22 mouse cellular contexts compared by ENCODE assay signal in genomic region chr6:3859942-3860586, GRCm38 (mm10).
DNase-seq lines count a peak whose midpoint lies in the region; ATAC-seq and TF ChIP-seq lines count a peak whose summit lies in the region.
"Had no signal": no experiment of that assay in that cellular context is flagged by ENCODE, and none has a peak within 500 bp of the region (broad histone marks: within the 10 kb centered on the region; RNA-seq: fewer than 3 reads in every experiment).

No protein-coding gene starts in this region.

- H3K36me3 ChIP-seq in intestine, embryonic 15.5 days, result no peaks in the 10 kb centered on the region
- H3K36me3 ChIP-seq in intestine, embryonic 16.5 days (ENCODE audit: control insufficient read depth, insufficient read depth, low read length), result no peaks in the 10 kb centered on the region
- no peaks in the 10 kb centered on the region for H3K36me3 ChIP-seq in intestine, postnatal 0 days (ENCODE audit: control insufficient read depth, insufficient read depth)
- H3K36me3 ChIP-seq in midbrain, embryonic 15.5 days (replicated peaks), result no peaks in the 10 kb centered on the region
- no peaks in the 10 kb centered on the region for H3K36me3 ChIP-seq in hindbrain, embryonic 14.5 days (replicated peaks; ENCODE audit: control insufficient read depth, insufficient read depth)
- H3K36me3 ChIP-seq in liver, postnatal 0 days (replicated peaks; ENCODE audit: insufficient read depth, low read length), result no peaks in the 10 kb centered on the region
- no peaks in the 10 kb centered on the region for H3K36me3 ChIP-seq in forebrain, embryonic 16.5 days (ENCODE audit: control insufficient read depth, insufficient read depth)
- H3K36me3 ChIP-seq: G1E had no signal

- H3K4me1 ChIP-seq in intestine, embryonic 15.5 days (replicated peaks), result no peaks in the 10 kb centered on the region
- H3K4me1 ChIP-seq in intestine, embryonic 16.5 days (ENCODE audit: control insufficient read depth, insufficient read depth, low read length), result no peaks in the 10 kb centered on the region
- H3K4me1 ChIP-seq in intestine, postnatal 0 days (replicated peaks; ENCODE audit: control insufficient read depth, insufficient read depth, low read length), result no peaks in the 10 kb centered on the region
- no peaks in the 10 kb centered on the region for H3K4me1 ChIP-seq in midbrain, embryonic 15.5 days
- H3K4me1 ChIP-seq in hindbrain, embryonic 14.5 days (replicated peaks; ENCODE audit: control insufficient read depth, insufficient read depth, low read length), result no peaks in the 10 kb centered on the region
- no peaks in the 10 kb centered on the region for H3K4me1 ChIP-seq in liver, postnatal 0 days (ENCODE audit: insufficient read depth)
- no peaks in the 10 kb centered on the region for H3K4me1 ChIP-seq in forebrain, embryonic 16.5 days (replicated peaks; ENCODE audit: control insufficient read depth, insufficient read depth, low read length)

- no peak overlapping the region for H3K4me3 ChIP-seq in intestine, embryonic 15.5 days (replicated peaks)
- no peak overlapping the region for H3K4me3 ChIP-seq in intestine, embryonic 16.5 days (ENCODE audit: low read length)
- no peak overlapping the region for H3K4me3 ChIP-seq in intestine, postnatal 0 days (ENCODE audit: low read depth, low read length)
- H3K4me3 ChIP-seq in midbrain, embryonic 15.5 days, result no peak overlapping the region
- no peak overlapping the region for H3K4me3 ChIP-seq in hindbrain, embryonic 14.5 days (replicated peaks; ENCODE audit: low read length)
- H3K4me3 ChIP-seq in liver, postnatal 0 days (ENCODE audit: low read depth, low read length), result no peak overlapping the region
- no peak overlapping the region for H3K4me3 ChIP-seq in forebrain, embryonic 16.5 days (replicated peaks; ENCODE audit: low read length)

- no peak for TF ChIP-seq CTCF in intestine, postnatal 0 days (IDR thresholded peaks at IDR 0.05; ENCODE audit: low read depth)
- TF ChIP-seq CTCF in liver, postnatal 0 days (IDR thresholded peaks at IDR 0.05; ENCODE audit: low read depth), result no peak

- no peaks in the 10 kb centered on the region for H3K27me3 ChIP-seq in intestine, embryonic 15.5 days (replicated peaks)
- H3K27me3 ChIP-seq in intestine, embryonic 16.5 days (replicated peaks; ENCODE audit: control insufficient read depth, insufficient read depth, low read length), result no peaks in the 10 kb centered on the region
- no peaks in the 10 kb centered on the region for H3K27me3 ChIP-seq in intestine, postnatal 0 days (replicated peaks; ENCODE audit: control insufficient read depth, insufficient read depth, low read length)
- no peaks in the 10 kb centered on the region for H3K27me3 ChIP-seq in midbrain, embryonic 15.5 days (replicated peaks)
- no peaks in the 10 kb centered on the region for H3K27me3 ChIP-seq in hindbrain, embryonic 14.5 days (ENCODE audit: control insufficient read depth, insufficient read depth, low read length)
- H3K27me3 ChIP-seq in liver, postnatal 0 days (ENCODE audit: insufficient read depth, low read length), result no peaks in the 10 kb centered on the region
- H3K27me3 ChIP-seq in forebrain, embryonic 16.5 days (replicated peaks; ENCODE audit: control insufficient read depth, insufficient read depth, low read length), result no peaks in the 10 kb centered on the region
- H3K27me3 ChIP-seq: CH12.LX had no signal

- 77% methylated on average over 4 of the region's 4 CpGs for WGBS in intestine, embryonic 15.5 days
- WGBS in intestine, embryonic 16.5 days, result 65% methylated on average over 4 of the region's 4 CpGs
- 56% methylated on average over 4 of the region's 4 CpGs for WGBS in intestine, postnatal 0 days
- WGBS in large intestine, adult 2 months, result 45% methylated on average over 4 of the region's 4 CpGs
- 89% methylated on average over 4 of the region's 4 CpGs for WGBS in midbrain, embryonic 15.5 days
- 88% methylated on average over 4 of the region's 4 CpGs for WGBS in hindbrain, embryonic 14.5 days
- WGBS in liver, postnatal 0 days (ENCODE audit: insufficient replicate concordance), result 76% methylated on average over 4 of the region's 4 CpGs
- WGBS in forebrain, embryonic 16.5 days, result 92% methylated on average over 4 of the region's 4 CpGs

- peak; percentile 8 for DNase-seq in large intestine, adult 2 months (ENCODE audit: low read depth, low spot score)
- DNase-seq in hindbrain, embryonic 14.5 days (ENCODE audit: low spot score), result no peak
- no peak for DNase-seq in liver, postnatal 0 days
- DNase-seq: adrenal gland, adult 2 months; adrenal gland, adult 8-10 months; adrenal gland, postnatal 10 days; adrenal gland, postnatal 14 days; adrenal gland, postnatal 25 days; adrenal gland, postnatal 36 days; B cell, adult 2 months; cerebellum, adult 11 months; cerebellum, adult 11-12 months had no signal

- no peak overlapping the region for H3K9ac ChIP-seq in intestine, embryonic 15.5 days
- H3K9ac ChIP-seq in intestine, embryonic 16.5 days (ENCODE audit: low read depth, low read length), result no peak overlapping the region
- H3K9ac ChIP-seq in intestine, postnatal 0 days (ENCODE audit: low read depth, low read length), result no peak overlapping the region
- no peak overlapping the region for H3K9ac ChIP-seq in midbrain, embryonic 15.5 days
- no peak overlapping the region for H3K9ac ChIP-seq in hindbrain, embryonic 14.5 days
- H3K9ac ChIP-seq in liver, postnatal 0 days (replicated peaks), result no peak overlapping the region
- H3K9ac ChIP-seq in forebrain, embryonic 16.5 days (replicated peaks; ENCODE audit: low read depth, low read length), result no peak overlapping the region

- no peaks in the 10 kb centered on the region for H3K9me3 ChIP-seq in intestine, embryonic 15.5 days
- H3K9me3 ChIP-seq in intestine, embryonic 16.5 days (ENCODE audit: control insufficient read depth, low read length), result no peaks in the 10 kb centered on the region
- H3K9me3 ChIP-seq in intestine, postnatal 0 days (ENCODE audit: control insufficient read depth), result no peaks in the 10 kb centered on the region
- H3K9me3 ChIP-seq in midbrain, embryonic 15.5 days, result no peaks in the 10 kb centered on the region
- H3K9me3 ChIP-seq in hindbrain, embryonic 14.5 days (ENCODE audit: control insufficient read depth, low read length), result no peaks in the 10 kb centered on the region
- no peaks in the 10 kb centered on the region for H3K9me3 ChIP-seq in liver, postnatal 0 days (ENCODE audit: low read length)
- no peaks in the 10 kb centered on the region for H3K9me3 ChIP-seq in forebrain, embryonic 16.5 days (ENCODE audit: control insufficient read depth, low read length)
- H3K9me3 ChIP-seq: G1E had no signal

- H3K4me2 ChIP-seq in intestine, embryonic 15.5 days (replicated peaks), result no peak overlapping the region
- H3K4me2 ChIP-seq in intestine, embryonic 16.5 days (ENCODE audit: low read depth, low read length), result no peak overlapping the region
- no peak overlapping the region for H3K4me2 ChIP-seq in intestine, postnatal 0 days (replicated peaks; ENCODE audit: low read depth)
- no peak overlapping the region for H3K4me2 ChIP-seq in midbrain, embryonic 15.5 days
- H3K4me2 ChIP-seq in hindbrain, embryonic 14.5 days (replicated peaks), result no peak overlapping the region
- H3K4me2 ChIP-seq in liver, postnatal 0 days (ENCODE audit: low read depth, low read length), result no peak overlapping the region
- no peak overlapping the region for H3K4me2 ChIP-seq in forebrain, embryonic 16.5 days (ENCODE audit: low read length)

- peak; percentile 80 for ATAC-seq in intestine, embryonic 15.5 days
- ATAC-seq in intestine, embryonic 16.5 days, result peak; percentile 85
- peak; percentile 86 for ATAC-seq in intestine, postnatal 0 days
- no peak for ATAC-seq in midbrain, embryonic 15.5 days (replicated peaks)
- ATAC-seq in hindbrain, embryonic 14.5 days (ENCODE audit: low FRiP score), result no peak
- ATAC-seq in liver, postnatal 0 days, result no peak
- no peak for ATAC-seq in forebrain, embryonic 16.5 days
- ATAC-seq: activated CD4-positive, CD25-positive, alpha-beta regulatory T cell, adult 4 months; CD4-positive, CD25-positive, alpha-beta regulatory T cell, adult 4 months; Patski had no signal

- TF ChIP-seq EP300 in liver, postnatal 0 days (IDR thresholded peaks at IDR 0.05; ENCODE audit: low read depth), result no peak

- no peak overlapping the region for H3K27ac ChIP-seq in intestine, embryonic 15.5 days
- no peak overlapping the region for H3K27ac ChIP-seq in intestine, embryonic 16.5 days (ENCODE audit: low read length)
- no peak overlapping the region for H3K27ac ChIP-seq in intestine, postnatal 0 days (ENCODE audit: low read depth, low read length)
- no peak overlapping the region for H3K27ac ChIP-seq in midbrain, embryonic 15.5 days
- H3K27ac ChIP-seq in hindbrain, embryonic 14.5 days, result no peak overlapping the region
- H3K27ac ChIP-seq in liver, postnatal 0 days (ENCODE audit: low read depth), result no peak overlapping the region
- H3K27ac ChIP-seq in forebrain, embryonic 16.5 days (ENCODE audit: low read length), result no peak overlapping the region

Comparison
In these comparisons a context has a peak if more than half of its experiments do, and no peak if none do; other contexts are left out.
1. ATAC-seq: peak in intestine, embryonic 15.5 days (single experiment), intestine, embryonic 16.5 days (single experiment) and intestine, postnatal 0 days (single experiment); none in midbrain, embryonic 15.5 days (single experiment), hindbrain, embryonic 14.5 days (single experiment), liver, postnatal 0 days (single experiment) and forebrain, embryonic 16.5 days (single experiment).